Mouse (Mus musculus): Measurements from ENCODE around the gene Arpc4.

GRCm38 (mm10) chr6:113380480-113380879 is 2.6 kb downstream of the Arpc4 start:
- TF ChIP-seq CTCF (IDR thresholded peaks at IDR 0.05; ENCODE audit: control insufficient read depth, insufficient read depth, insufficient replicate concordance, low read depth, low read length) (no peak), POLR2A (IDR thresholded peaks at IDR 0.05; ENCODE audit: control insufficient read depth, low read depth, low read length) (no peak)
